Mouse (Mus musculus): Measurements from ENCODE around the gene Gm21897. TPM values are rescaled to one million over a fixed set of nuclear protein-coding genes. Genes with fewer than 3 reads are reported as not detected.

The Gm21897 gene
- total and polyA plus RNA-seq, 3 experiments: not detected

DNA sequence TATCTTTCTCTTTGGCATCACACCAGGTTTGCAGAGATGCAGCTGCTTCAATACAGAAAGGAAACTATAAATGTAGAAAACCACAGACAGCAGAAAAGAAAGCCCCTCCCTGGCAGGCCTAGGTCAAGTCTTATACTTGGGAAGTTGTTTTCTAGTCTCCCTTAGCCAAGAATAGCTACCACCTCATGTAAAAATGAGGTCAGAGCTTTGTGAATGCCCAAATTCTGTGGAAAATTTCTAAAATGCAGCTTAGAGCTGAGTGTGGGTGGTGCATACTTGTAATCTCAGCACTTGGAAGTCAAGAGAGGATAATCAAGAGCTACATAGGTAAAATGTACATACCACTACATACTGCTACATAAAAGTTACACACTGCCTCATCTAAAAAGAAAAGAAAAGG, 40.5 kb downstream of the Gm21897 start:
- dilution Hi-C loops (cut with MboI; ENCODE audit: extremely low pct_ligation_motif_present, extremely low pct_unique_long_range_greater_than_20kb, low sequenced_read_pairs): no loop called here
- Histone ChIP-seq H3K36me3 (replicated peaks in 1 of 2; ENCODE audit: control insufficient read depth in 1 of 2, insufficient read depth in 1 of 2, low read length in 1 of 2) (no peaks in the 10 kb centered on the region), H3K9me3 (replicated peaks; ENCODE audit: low read length) (no peaks in the 10 kb centered on the region), H3K79me2 (replicated peaks; ENCODE audit: control insufficient read depth, extremely low read depth, insufficient read depth, poor library complexity, severe bottlenecking) (no peaks in the 10 kb centered on the region), H3K27ac (ENCODE audit: insufficient read depth, low read depth) (no peak overlapping the region), H3K4me1 (ENCODE audit: control insufficient read depth in 1 of 2, insufficient read depth in 2 of 2) (peaks cover 0 to 19% of the 10 kb centered on the region in 2 experiments; a peak in 2 of 4 replicates), H3K9ac (ENCODE audit: insufficient read depth, low read depth) (no peak overlapping the region), H3K4me3 (replicated peaks in 1 of 3; ENCODE audit: low read depth in 2 of 3, low read length in 2 of 3, poor library complexity in 1 of 3) (no peak overlapping the region), H3K27me3 (replicated peaks) (no peaks in the 10 kb centered on the region), H3K4me2 (ENCODE audit: insufficient read depth, low read depth, poor library complexity, severe bottlenecking) (no peak overlapping the region)
- in situ Hi-C loops (cut with MboI; ENCODE audit: low pct_ligation_motif_present, low pct_unique_long_range_greater_than_20kb, low sequenced_read_pairs): no loop called here
- DNase-seq (ENCODE audit: extremely low read depth): peak; percentile 18
- no peak for TF ChIP-seq GABPA (IDR thresholded peaks at IDR 0.05; ENCODE audit: insufficient replicate concordance, low read depth, low read length)
- 0 out of 2 replicates have a peak, but pooled peaks have one; percentile 21 for TF ChIP-seq MEF2A (IDR thresholded peaks at IDR 0.05; ENCODE audit: borderline replicate concordance, low read depth, low read length)

DNA sequence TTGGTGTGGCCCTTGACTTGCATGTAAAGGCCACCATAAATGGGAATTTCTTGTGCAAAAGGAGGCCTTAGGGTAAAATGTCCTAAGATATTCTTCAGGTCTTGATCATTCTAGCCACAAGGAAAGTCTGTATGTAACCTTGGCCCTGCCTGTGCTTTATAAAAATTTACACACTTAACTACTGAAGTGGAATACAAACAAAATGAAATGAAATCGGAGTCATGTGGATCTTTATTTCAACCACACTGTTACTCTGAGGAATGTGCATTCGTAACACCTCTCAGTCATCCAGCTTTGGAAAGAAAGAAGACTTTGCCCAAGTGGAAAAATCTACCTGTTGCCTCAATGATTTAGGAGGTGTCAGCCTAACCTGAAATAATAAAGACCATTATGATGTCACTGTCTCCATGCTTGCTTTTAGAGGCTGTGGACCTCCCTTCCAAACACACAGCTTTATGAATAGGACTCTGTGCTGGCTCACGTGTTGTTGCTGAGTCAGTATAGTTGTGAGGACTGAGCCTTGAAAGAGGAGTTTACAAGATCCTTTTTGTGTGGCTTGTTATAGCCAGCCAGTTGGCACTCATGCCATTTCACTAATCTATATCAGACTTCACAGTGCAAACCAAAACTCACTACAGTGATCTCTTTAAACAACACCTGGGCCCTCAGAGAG, 42.0 kb downstream of the Gm21897 start:
- in situ Hi-C loops (cut with MboI; ENCODE audit: low pct_ligation_motif_present, low pct_unique_long_range_greater_than_20kb, low sequenced_read_pairs) (no loop called here), dilution Hi-C loops (cut with MboI; ENCODE audit: extremely low pct_ligation_motif_present, extremely low pct_unique_long_range_greater_than_20kb, low sequenced_read_pairs) (no loop called here)
- no peaks in the 10 kb centered on the region for H3K27me3 ChIP-seq (replicated peaks)
- H3K4me2 ChIP-seq (ENCODE audit: insufficient read depth, low read depth, poor library complexity, severe bottlenecking): no peak overlapping the region
- H3K27ac ChIP-seq (ENCODE audit: insufficient read depth, low read depth): no peak overlapping the region
- no peaks in the 10 kb centered on the region for H3K36me3 ChIP-seq (replicated peaks in 1 of 2; ENCODE audit: control insufficient read depth in 1 of 2, insufficient read depth in 1 of 2, low read length in 1 of 2)
- no peak overlapping the region for H3K4me3 ChIP-seq (replicated peaks in 1 of 3; ENCODE audit: low read depth in 2 of 3, low read length in 2 of 3, poor library complexity in 1 of 3)
- peaks cover 0 to 19% of the 10 kb centered on the region in 2 experiments; a peak in 2 of 4 replicates for H3K4me1 ChIP-seq (ENCODE audit: control insufficient read depth in 1 of 2, insufficient read depth in 2 of 2)
- no peak for TF ChIP-seq SMC3 (IDR thresholded peaks at IDR 0.05; ENCODE audit: low read depth, low read length)
- no peak for TF ChIP-seq HCFC1 (IDR thresholded peaks at IDR 0.05; ENCODE audit: low read depth, low read length)
- TF ChIP-seq USF1 (IDR thresholded peaks at IDR 0.05; ENCODE audit: low read depth, low read length): no peak
- no peak for TF ChIP-seq ZMIZ1 (IDR thresholded peaks at IDR 0.05; ENCODE audit: low read depth, low read length)
- no peak for TF ChIP-seq MAX (IDR thresholded peaks at IDR 0.05; ENCODE audit: low read length)
- TF ChIP-seq POLR2AphosphoS2 (IDR thresholded peaks at IDR 0.05; ENCODE audit: low read depth, low read length): no peak
- TF ChIP-seq RAD21 (IDR thresholded peaks at IDR 0.05; ENCODE audit: low read depth, low read length): no peak
- no peak for TF ChIP-seq ZNF384 (IDR thresholded peaks at IDR 0.05; ENCODE audit: low read depth, low read length)
- TF ChIP-seq CHD2 (IDR thresholded peaks at IDR 0.05; ENCODE audit: low read length): no peak
- TF ChIP-seq KAT2A (IDR thresholded peaks at IDR 0.05; ENCODE audit: insufficient replicate concordance, low read length): no peak
- no peak overlapping the region for H3K9ac ChIP-seq (ENCODE audit: insufficient read depth, low read depth)
- no peaks in the 10 kb centered on the region for H3K9me3 ChIP-seq (replicated peaks; ENCODE audit: low read length)
- DNase-seq (ENCODE audit: extremely low read depth): no peak
- no peaks in the 10 kb centered on the region for H3K79me2 ChIP-seq (replicated peaks; ENCODE audit: control insufficient read depth, extremely low read depth, insufficient read depth, poor library complexity, severe bottlenecking)

DNA sequence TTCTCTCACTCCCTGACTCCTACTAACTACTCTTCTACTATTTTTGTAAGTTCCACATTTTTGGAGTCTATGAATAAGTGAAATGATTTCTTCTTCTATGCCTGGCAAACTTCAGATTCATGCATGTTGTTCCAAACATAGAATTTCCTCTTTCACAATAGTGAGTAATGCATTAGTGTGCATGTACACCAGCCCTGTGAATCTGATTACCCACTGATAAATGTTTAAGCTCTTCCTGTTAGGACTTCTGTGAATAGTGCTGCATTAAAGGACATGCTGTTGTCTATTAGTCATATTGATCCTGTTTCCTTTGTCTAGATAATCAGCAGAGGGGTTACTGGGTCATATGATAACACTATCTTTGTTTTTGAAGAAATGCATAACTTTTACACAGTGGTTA, 43.6 kb downstream of the Gm21897 start:
- Histone ChIP-seq H3K9ac (ENCODE audit: insufficient read depth, low read depth) (no peak overlapping the region), H3K9me3 (replicated peaks; ENCODE audit: low read length) (no peaks in the 10 kb centered on the region), H3K27me3 (replicated peaks) (no peaks in the 10 kb centered on the region), H3K4me3 (replicated peaks in 1 of 3; ENCODE audit: low read depth in 2 of 3, low read length in 2 of 3, poor library complexity in 1 of 3) (no peak overlapping the region), H3K4me1 (ENCODE audit: control insufficient read depth in 1 of 2, insufficient read depth in 2 of 2) (peaks cover 0 to 19% of the 10 kb centered on the region in 2 experiments; a peak in 2 of 4 replicates), H3K36me3 (replicated peaks in 1 of 2; ENCODE audit: control insufficient read depth in 1 of 2, insufficient read depth in 1 of 2, low read length in 1 of 2) (no peaks in the 10 kb centered on the region), H3K4me2 (ENCODE audit: insufficient read depth, low read depth, poor library complexity, severe bottlenecking) (no peak overlapping the region), H3K27ac (ENCODE audit: insufficient read depth, low read depth) (no peak overlapping the region), H3K79me2 (replicated peaks; ENCODE audit: control insufficient read depth, extremely low read depth, insufficient read depth, poor library complexity, severe bottlenecking) (no peaks in the 10 kb centered on the region)
- no peak for DNase-seq (ENCODE audit: extremely low read depth)
- TF ChIP-seq POLR2A (IDR thresholded peaks at IDR 0.05; ENCODE audit: low read depth, low read length) (no peak), HCFC1 (IDR thresholded peaks at IDR 0.05; ENCODE audit: low read depth, low read length) (no peak), USF2 (conservative IDR thresholded peaks at IDR 0.05; ENCODE audit: low read depth, low read length) (no peak), IRF4 (IDR thresholded peaks at IDR 0.05; ENCODE audit: low read depth, low read length) (no peak), CTCF (conservative IDR thresholded peaks at IDR 0.05 in 1 of 2, IDR thresholded peaks at IDR 0.05 in 1 of 2; ENCODE audit: low read depth in 2 of 2, low read length in 2 of 2) (no peak)
- in situ Hi-C loops (cut with MboI; ENCODE audit: low pct_ligation_motif_present, low pct_unique_long_range_greater_than_20kb, low sequenced_read_pairs): no loop called here
- dilution Hi-C loops (cut with MboI; ENCODE audit: extremely low pct_ligation_motif_present, extremely low pct_unique_long_range_greater_than_20kb, low sequenced_read_pairs): no loop called here

Measured in CH12.LX (cell line).